In genomic region chr12:117251663-117252425, GRCm38 (mm10) we compare ENCODE assay signal across 12 mouse cellular contexts.
A peak's percentile ranks its signal among the peaks of the same experiment; 100 is the strongest.
DNase-seq lines count a peak whose midpoint lies in the region; ATAC-seq lines count a peak whose summit lies in the region.
"Had no signal": no experiment of that assay in that cellular context is flagged by ENCODE, and none has a peak within 500 bp of the region (broad histone marks: within the 10 kb centered on the region; RNA-seq: fewer than 3 reads in every experiment).

No protein-coding gene starts in this region.

- 13% methylated on average over 11 of the region's 11 CpGs for WGBS in heart, embryonic 10.5 days
- 11% methylated on average over 11 of the region's 11 CpGs for WGBS in embryonic facial prominence, embryonic 14.5 days
- WGBS in limb, embryonic 12.5 days: 18% methylated on average over 11 of the region's 11 CpGs
- WGBS in midbrain, embryonic 13.5 days: 21% methylated on average over 11 of the region's 11 CpGs

- intact Hi-C loops in heart, postnatal 14 days (cut with DNase I): no loop called here
- intact Hi-C loops in gastrocnemius, postnatal 36 days (cut with DNase I): no loop called here

- no peaks in the 10 kb centered on the region for H3K36me3 ChIP-seq in heart, embryonic 10.5 days
- H3K36me3 ChIP-seq in embryonic facial prominence, embryonic 14.5 days (ENCODE audit: control insufficient read depth, insufficient read depth, low read length): no peaks in the 10 kb centered on the region
- no peaks in the 10 kb centered on the region for H3K36me3 ChIP-seq in limb, embryonic 12.5 days
- H3K36me3 ChIP-seq in midbrain, embryonic 13.5 days: peaks cover 63% of the 10 kb centered on the region
- H3K36me3 ChIP-seq: lung, embryonic 15.5 days had no signal

- peak; percentile 73 for ATAC-seq in embryonic facial prominence, embryonic 14.5 days (ENCODE audit: low read depth)
- peak; percentile 55 for ATAC-seq in limb, embryonic 12.5 days (ENCODE audit: insufficient number of reproducible peaks, insufficient read depth, low FRiP score, low TSS enrichment, low read depth)
- ATAC-seq in midbrain, embryonic 13.5 days: peak; percentile 12; the same call in 1 of the 2 replicates

- peak overlapping the region; percentile 15; the same call in 1 of the 2 replicates for H3K4me2 ChIP-seq in embryonic facial prominence, embryonic 14.5 days (ENCODE audit: low read depth, low read length)
- H3K4me2 ChIP-seq in limb, embryonic 12.5 days: peak overlapping the region; percentile 25
- no peak overlapping the region for H3K4me2 ChIP-seq in midbrain, embryonic 13.5 days (replicated peaks)
- H3K4me2 ChIP-seq: lung, embryonic 15.5 days had no signal

- H3K4me3 ChIP-seq in heart, embryonic 10.5 days: 0 out of 2 replicates have a peak overlapping the region, but pooled peaks have one; percentile 15
- H3K4me3 ChIP-seq in embryonic facial prominence, embryonic 14.5 days (ENCODE audit: low read depth, low read length): no peak overlapping the region
- no peak overlapping the region for H3K4me3 ChIP-seq in limb, embryonic 12.5 days (replicated peaks)
- H3K4me3 ChIP-seq in midbrain, embryonic 13.5 days (replicated peaks): no peak overlapping the region
- H3K4me3 ChIP-seq: lung, embryonic 15.5 days had no signal

- no peak overlapping the region for H3K9ac ChIP-seq in embryonic facial prominence, embryonic 14.5 days (ENCODE audit: low read depth, low read length)
- H3K9ac ChIP-seq in limb, embryonic 12.5 days (replicated peaks): no peak overlapping the region
- peak overlapping the region; percentile 24 for H3K9ac ChIP-seq in midbrain, embryonic 13.5 days (replicated peaks)
- H3K9ac ChIP-seq: lung, embryonic 15.5 days had no signal

- H3K4me1 ChIP-seq in heart, embryonic 10.5 days: peaks cover 16% of the 10 kb centered on the region
- H3K4me1 ChIP-seq in embryonic facial prominence, embryonic 14.5 days (ENCODE audit: control insufficient read depth, insufficient read depth, low read length): peaks cover 23% of the 10 kb centered on the region
- H3K4me1 ChIP-seq in limb, embryonic 12.5 days (replicated peaks): peaks cover 24% of the 10 kb centered on the region
- H3K4me1 ChIP-seq in midbrain, embryonic 13.5 days (replicated peaks): peaks cover 73% of the 10 kb centered on the region

- no peaks in the 10 kb centered on the region for H3K9me3 ChIP-seq in heart, embryonic 10.5 days
- H3K9me3 ChIP-seq in embryonic facial prominence, embryonic 14.5 days (ENCODE audit: control insufficient read depth, low read length): no peaks in the 10 kb centered on the region
- H3K9me3 ChIP-seq in limb, embryonic 12.5 days: no peaks in the 10 kb centered on the region
- H3K9me3 ChIP-seq in midbrain, embryonic 13.5 days: no peaks in the 10 kb centered on the region
- H3K9me3 ChIP-seq: lung, embryonic 15.5 days had no signal

- peak overlapping the region; percentile 49; the same call in 1 of the 2 replicates for H3K27ac ChIP-seq in heart, embryonic 10.5 days
- H3K27ac ChIP-seq in embryonic facial prominence, embryonic 14.5 days (replicated peaks; ENCODE audit: low read depth, low read length): peak overlapping the region; percentile 35; the same call in 1 of the 2 replicates
- peak overlapping the region; percentile 79 for H3K27ac ChIP-seq in limb, embryonic 12.5 days
- H3K27ac ChIP-seq in midbrain, embryonic 13.5 days: peak overlapping the region; percentile 84
- H3K27ac ChIP-seq: lung, embryonic 15.5 days had no signal

- peaks cover 25% of the 10 kb centered on the region; the same call in 1 of the 2 replicates for H3K27me3 ChIP-seq in heart, embryonic 10.5 days (ENCODE audit: insufficient read depth, poor library complexity, severe bottlenecking)
- H3K27me3 ChIP-seq in embryonic facial prominence, embryonic 14.5 days (replicated peaks; ENCODE audit: control insufficient read depth, insufficient read depth, low read length): no peaks in the 10 kb centered on the region
- H3K27me3 ChIP-seq in limb, embryonic 12.5 days: peaks cover 6% of the 10 kb centered on the region; the same call in 1 of the 2 replicates
- H3K27me3 ChIP-seq in midbrain, embryonic 13.5 days: no peaks in the 10 kb centered on the region
- H3K27me3 ChIP-seq: lung, embryonic 15.5 days had no signal

- no peak for DNase-seq in heart, embryonic 10.5 days (ENCODE audit: low spot score)
- DNase-seq in heart, postnatal 14 days: no peak
- peak; percentile 57 for DNase-seq in embryonic facial prominence, embryonic 14.5 days (ENCODE audit: low spot score)
- DNase-seq in layer of hippocampus, adult 9-10 months (ENCODE audit: low spot score): no peak
- no peak for DNase-seq in kidney, postnatal 25 days
- DNase-seq in gastrocnemius, postnatal 36 days: no peak
- DNase-seq: cerebellum, adult 9-10 months; gastrocnemius, postnatal 25 days; kidney, adult 9 months had no signal

Comparison
In these comparisons a context has a peak if more than half of its experiments do, and no peak if none do; other contexts are left out.
1. ATAC-seq: peak in every context shown above with its lines; median percentile 73 in embryonic facial prominence, embryonic 14.5 days; 55 in limb, embryonic 12.5 days; 12 in midbrain, embryonic 13.5 days.